Mouse (Mus musculus) layer of hippocampus, adult 11-12 months (tissue): ENCODE results near the gene Mrgpra2b.
"Not testable (repeated sequence)": the region's sequence is repeated elsewhere in the genome, so short reads cannot be mapped to it uniquely, and the experiment has no call there.

ENCODE experiments used
- DNase-seq: peaks from one replicate; pipeline ENCODE4 v3.0.0; 2022; ENCODE audit warnings: low spot score

The Mrgpra2b gene

GRCm38 (mm10) chr7:47528762-47529161, at the start of gene Mrgpra2b:
TSS of gene Mrgpra2b (minus strand) at chr7:47528862.
- no peak for DNase-seq

- no peak for DNase-seq
These were observed 12.3 kb downstream of the Mrgpra2b start for GRCm38 (mm10) chr7:47516379-47516778.

- DNase-seq = no peak
These were observed 13.6 kb downstream of the Mrgpra2b start for GRCm38 (mm10) chr7:47515050-47515449.

GRCm38 (mm10) chr7:47502953-47503352, 25.7 kb downstream of the Mrgpra2b start:
- no peak for DNase-seq

GRCm38 (mm10) chr7:47491266-47491665, 37.4 kb downstream of the Mrgpra2b start:
- DNase-seq = not testable (repeated sequence)

GRCm38 (mm10) chr7:47489438-47489837, 39.2 kb downstream of the Mrgpra2b start:
- not testable (repeated sequence) for DNase-seq

GRCm38 (mm10) chr7:47483181-47483580, 45.5 kb downstream of the Mrgpra2b start:
- not testable (repeated sequence) for DNase-seq

GRCm38 (mm10) chr7:47473904-47474303, 54.8 kb downstream of the Mrgpra2b start:
- DNase-seq = not testable (repeated sequence)

- not testable (repeated sequence) for DNase-seq
These were observed 63.2 kb downstream of the Mrgpra2b start for GRCm38 (mm10) chr7:47465278-47465981.

- not testable (repeated sequence) for DNase-seq
These were observed 76.6 kb downstream of the Mrgpra2b start, which contains the start of gene Mrgpra2a for GRCm38 (mm10) chr7:47452015-47452414. TSS of gene Mrgpra2a (minus strand) at chr7:47452139.

GRCm38 (mm10) chr7:47445729-47446128, 82.9 kb downstream of the Mrgpra2b start:
- DNase-seq = not testable (repeated sequence)

- not testable (repeated sequence) for DNase-seq
These were observed 92.2 kb downstream of the Mrgpra2b start for GRCm38 (mm10) chr7:47436463-47436862.

- not testable (repeated sequence) for DNase-seq
These were observed 100.7 kb downstream of the Mrgpra2b start for GRCm38 (mm10) chr7:47427815-47428508.
